Mouse (Mus musculus) limb, embryonic 14.5 days (tissue): ENCODE data around the gene Cul3. TPM values are rescaled to one million over a fixed set of nuclear protein-coding genes. Genes with fewer than 3 reads are reported as not detected.

Experiments
- ATAC-seq: fragments of 200-750 bp; cut with Nextera tagmentation; 2 replicates; pipeline ENCODE4 v1.8.0; 2017; ENCODE audit warnings: low read depth, moderate number of reproducible peaks, moderate TSS enrichment; ENCODE audit not compliant: low FRiP score
- DNase-seq: peaks from one replicate; pipeline ENCODE4 v3.0.0-alpha.2; 2015; ENCODE audit warnings: low spot score
- H3K27ac ChIP-seq: fragments of 300-500 bp; sonication (generic); replicated peaks from 2 replicates; pipeline ENCODE4 v1.5.1; 2014; ENCODE audit warnings: low read depth, mild to moderate bottlenecking, low read length, moderate library complexity, mixed read lengths
- H3K27me3 ChIP-seq: fragments of 300-500 bp; sonication (generic); 2 replicates; pipeline ENCODE4 v1.6.1; 2014; ENCODE audit warnings: low read length, mixed read lengths; ENCODE audit not compliant: control insufficient read depth, insufficient read depth
- H3K36me3 ChIP-seq: fragments of 300-500 bp; sonication (generic); 2 replicates; pipeline ENCODE4 v1.6.1; 2014; ENCODE audit warnings: mild to moderate bottlenecking, low read length, moderate library complexity, mixed read lengths; ENCODE audit not compliant: control insufficient read depth, insufficient read depth
- H3K4me1 ChIP-seq: fragments of 300-500 bp; sonication (generic); 2 replicates; pipeline ENCODE4 v1.6.1; 2014; ENCODE audit warnings: antibody characterized with exemption, low read length, mixed read lengths; ENCODE audit not compliant: control insufficient read depth, insufficient read depth
- H3K4me2 ChIP-seq: fragments of 300-500 bp; sonication (generic); replicated peaks from 2 replicates; pipeline ENCODE4 v1.6.1; 2014; ENCODE audit warnings: low read depth, mild to moderate bottlenecking, low read length, moderate library complexity; ENCODE audit not compliant: severe bottlenecking
- H3K4me3 ChIP-seq: fragments of 300-500 bp; sonication (generic); replicated peaks from 2 replicates; pipeline ENCODE4 v1.5.1; 2014; ENCODE audit warnings: low read length
- H3K9ac ChIP-seq: fragments of 300-500 bp; sonication (generic); 2 replicates; pipeline ENCODE4 v1.6.1; 2014; ENCODE audit warnings: mild to moderate bottlenecking, low read depth, low read length, moderate library complexity; ENCODE audit not compliant: severe bottlenecking
- H3K9me3 ChIP-seq: fragments of 300-500 bp; sonication (generic); 2 replicates; pipeline ENCODE4 v1.6.1; 2016; ENCODE audit warnings: low read length; ENCODE audit not compliant: control insufficient read depth
- POLR2A ChIP-seq: fragments of 200-500 bp; IDR thresholded peaks from 2 replicates; pipeline ENCODE4 v1.8.0; 2012; ENCODE audit warnings: inconsistent platforms, mild to moderate bottlenecking, moderate library complexity, borderline replicate concordance; ENCODE audit not compliant: insufficient read depth, insufficient read length; ENCODE audit errors: extremely low read depth
- WGBS: fragments of 180-500 bp; shearing (Covaris S2); extraction: QIAGEN DNeasy Blood & Tissue Kit; methylation state at CpG from one replicate; pipeline ENCODE4 v1.1.7; 2014; 5-methylcytosine and 5-hydroxymethylcytosine counted together
- polyA plus RNA-seq, 2 experiments: library from polyadenylated mRNA; depleted of rRNA in 1 of 2; stranded (reverse) in 1 of 2; unstranded in 1 of 2; fragments of >200 nt; fragmentation: Nextera tagmentation in 1 of 2; extraction: Ambion mirVana in 1 of 2; gene quantifications; 2 replicates each; pipeline versions ENCODE4 v1.2.1 to v1.2.3; 2012 to 2014

Cul3 gene
- polyA plus RNA-seq (2012; rRNA removed) (46.1 and 62.1 TPM in 2 replicates), polyA plus RNA-seq (2014; fragmentation: Nextera tagmentation; extraction: Ambion mirVana) (61.7 and 63.8 TPM in 2 replicates)

DNA sequence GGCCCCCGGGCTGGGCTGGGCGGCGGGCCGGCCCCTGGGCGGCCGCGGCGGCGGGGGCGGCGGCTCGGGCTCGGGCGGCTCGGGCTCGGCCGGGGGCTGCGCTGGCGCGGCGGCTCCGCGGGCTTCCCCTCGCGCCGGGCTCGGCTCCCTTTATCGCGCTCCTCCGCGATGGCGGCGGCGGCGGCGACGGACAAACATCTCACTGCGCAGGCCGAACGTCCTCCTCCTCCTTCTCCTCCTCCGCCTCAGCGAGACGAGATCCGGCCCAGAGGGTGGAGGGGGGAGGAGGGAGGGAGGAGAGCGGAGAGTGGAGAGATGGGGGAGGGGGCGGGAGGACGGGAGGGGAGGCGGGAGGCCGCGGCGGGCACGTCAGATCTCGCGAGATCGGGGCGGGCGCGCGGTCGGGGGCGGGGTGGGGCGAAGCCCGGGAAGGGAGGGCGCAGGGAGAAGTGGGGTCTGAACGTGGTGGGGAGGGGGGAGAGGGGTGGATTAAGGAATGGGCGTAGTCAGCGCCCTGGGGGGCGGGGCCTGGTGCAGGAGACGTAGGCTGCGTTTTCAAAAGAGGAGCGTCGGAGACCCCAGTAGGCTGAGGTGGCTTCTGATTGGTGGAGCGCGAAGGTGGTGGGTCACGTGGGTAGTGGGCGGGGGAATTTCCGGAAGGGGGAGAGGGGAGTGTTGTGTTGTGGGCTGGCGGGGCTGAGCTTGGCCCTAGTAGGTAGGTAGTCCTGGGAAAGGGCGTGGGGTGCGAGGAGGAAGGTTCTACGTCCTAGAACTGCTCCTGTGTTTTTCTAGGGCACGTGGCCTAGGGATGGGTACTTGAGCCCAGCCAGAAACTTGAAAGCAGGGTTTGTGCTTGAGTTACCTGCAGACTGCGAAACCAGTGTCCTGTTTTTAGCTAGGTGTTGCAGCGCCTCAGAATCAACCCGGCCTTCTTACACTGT is at the start of gene Cul3:
Gene Cul3 (minus strand): TSS at position 45 of the 941 bp plus-strand sequence.
- 2% methylated on average over 39 of the region's 85 CpGs for WGBS
- DNase-seq: peak; percentile 98
- peak; percentile 91; the same call in 1 of the 2 replicates for TF ChIP-seq POLR2A

DNA sequence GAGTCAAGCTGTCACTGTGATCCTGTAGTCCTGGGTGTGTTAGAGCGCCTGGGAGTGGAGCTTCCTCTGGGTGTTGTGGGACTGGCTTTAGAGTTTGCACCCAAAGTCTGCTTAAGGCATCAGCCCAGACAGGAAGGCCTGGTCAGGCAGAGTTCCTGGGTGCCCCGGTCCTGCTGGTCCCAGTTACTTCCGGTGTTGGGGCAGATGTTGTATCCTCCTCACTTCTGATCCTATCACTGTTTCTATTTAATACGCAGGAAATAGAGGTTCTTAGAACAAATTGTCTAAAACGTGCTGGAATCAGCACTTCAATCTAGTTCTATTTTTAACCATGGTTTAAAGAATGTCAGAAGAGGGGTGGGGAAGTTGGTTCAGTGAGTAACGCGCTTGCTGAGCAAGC is 49.2 kb upstream of the Cul3 start:
- Histone ChIP-seq H3K27me3 (no peaks in the 10 kb centered on the region), H3K9ac (no peak overlapping the region), H3K9me3 (no peaks in the 10 kb centered on the region), H3K36me3 (no peaks in the 10 kb centered on the region), H3K4me1 (no peaks in the 10 kb centered on the region), H3K4me2 (no peak overlapping the region), H3K27ac (no peak overlapping the region), H3K4me3 (no peak overlapping the region)
- 85% methylated on average over 7 of the region's 7 CpGs for WGBS
- DNase-seq: no peak
- no peak for ATAC-seq
- no peak for TF ChIP-seq POLR2A

More for the DNA sequence above, at the start of gene Cul3:
- no peaks in the 10 kb centered on the region for H3K36me3 ChIP-seq
- ATAC-seq: peak; percentile 99
- H3K27me3 ChIP-seq: no peaks in the 10 kb centered on the region
- peak within 1 kb of the TSS; percentile 97 for H3K4me3 ChIP-seq
- peak within 1 kb of the TSS; percentile 75 for H3K4me2 ChIP-seq
- peak within 1 kb of the TSS; percentile 98 for H3K9ac ChIP-seq
- peak within 1 kb of the TSS; percentile 98 for H3K27ac ChIP-seq
- no peaks in the 10 kb centered on the region for H3K9me3 ChIP-seq
- peaks cover 14% of the 10 kb centered on the region for H3K4me1 ChIP-seq

DNA sequence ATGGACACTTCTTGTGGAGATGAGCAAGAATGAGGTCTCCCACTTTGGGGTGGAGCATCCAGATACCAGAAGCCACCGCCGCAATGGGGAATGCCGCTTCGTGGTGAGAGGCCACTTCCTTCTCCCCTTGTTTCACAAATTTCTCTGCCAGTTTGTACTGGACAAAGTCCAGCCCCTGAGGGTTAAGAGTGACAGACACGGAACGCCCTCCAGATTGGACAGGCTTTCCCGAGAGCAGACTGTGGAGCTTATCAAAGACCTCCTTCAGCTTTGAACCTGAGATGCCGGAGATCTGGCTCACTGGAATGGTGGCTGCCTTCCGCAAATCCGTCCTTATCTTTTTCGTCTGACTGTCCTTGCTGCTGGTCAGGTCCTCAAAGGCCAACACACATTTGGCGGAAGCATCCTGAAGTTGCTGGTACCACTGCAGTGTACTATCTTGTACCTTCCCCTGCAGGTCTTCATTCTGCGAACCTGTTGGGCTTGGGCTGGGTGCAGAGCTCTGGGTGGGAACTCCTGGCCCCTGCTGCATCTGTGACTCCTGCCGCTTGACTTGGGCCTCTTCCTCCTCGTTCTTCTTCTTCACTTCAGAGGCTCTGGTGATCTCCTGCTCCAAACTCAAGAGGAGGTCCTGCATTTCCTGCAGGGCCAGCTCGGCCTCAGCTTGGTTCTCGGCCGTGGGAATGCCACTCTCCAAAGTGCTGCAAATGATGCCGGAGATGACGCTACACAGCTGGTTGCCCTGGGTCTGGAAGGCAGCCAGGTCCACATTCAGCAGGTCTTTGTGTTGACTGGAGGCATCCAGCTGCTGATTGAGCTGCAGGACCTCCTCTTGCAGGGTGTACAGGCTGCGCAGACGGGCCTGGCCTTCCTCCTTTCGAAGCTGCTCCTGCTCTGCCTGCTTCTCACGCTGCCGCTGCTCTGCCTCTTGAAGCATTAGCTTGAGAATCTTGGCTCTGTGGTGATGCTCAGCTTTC is 43.6 kb upstream of the Cul3 start:
- Histone ChIP-seq H3K27me3 (no peaks in the 10 kb centered on the region), H3K4me3 (no peak overlapping the region), H3K4me1 (no peaks in the 10 kb centered on the region), H3K4me2 (no peak overlapping the region), H3K36me3 (no peaks in the 10 kb centered on the region), H3K9me3 (no peaks in the 10 kb centered on the region), H3K9ac (no peak overlapping the region), H3K27ac (no peak overlapping the region)
- DNase-seq: peak; percentile 13
- no peak for TF ChIP-seq POLR2A
- ATAC-seq: no peak
- 72% methylated on average over 25 of the region's 25 CpGs for WGBS

DNA sequence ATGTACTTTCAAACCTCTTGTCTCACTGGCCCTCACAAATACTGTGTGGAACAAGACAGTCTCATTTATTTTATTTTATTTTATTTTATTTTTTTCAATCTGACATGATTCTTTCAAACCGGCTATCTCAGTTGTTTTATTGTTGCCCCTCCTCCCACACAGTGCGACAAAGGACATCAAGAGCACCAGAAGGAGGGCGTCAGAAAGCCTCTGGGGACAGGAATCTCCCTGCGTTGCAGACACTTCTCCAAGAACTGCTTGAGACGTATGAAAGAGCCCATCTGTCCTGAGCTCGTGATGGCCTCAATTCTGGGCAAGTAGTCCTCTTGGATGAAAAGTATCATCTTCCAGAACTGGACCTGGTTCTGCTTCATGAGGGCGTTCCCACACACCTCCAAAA is 42.6 kb upstream of the Cul3 start:
- ATAC-seq: no peak
- WGBS: 65% methylated on average over 7 of the region's 7 CpGs
- H3K36me3 ChIP-seq: no peaks in the 10 kb centered on the region
- H3K4me2 ChIP-seq: no peak overlapping the region
- no peaks in the 10 kb centered on the region for H3K4me1 ChIP-seq
- no peak for DNase-seq
- no peaks in the 10 kb centered on the region for H3K27me3 ChIP-seq
- TF ChIP-seq POLR2A: no peak
- H3K9me3 ChIP-seq: no peaks in the 10 kb centered on the region
- no peak overlapping the region for H3K9ac ChIP-seq
- H3K27ac ChIP-seq: no peak overlapping the region
- H3K4me3 ChIP-seq: no peak overlapping the region

DNA sequence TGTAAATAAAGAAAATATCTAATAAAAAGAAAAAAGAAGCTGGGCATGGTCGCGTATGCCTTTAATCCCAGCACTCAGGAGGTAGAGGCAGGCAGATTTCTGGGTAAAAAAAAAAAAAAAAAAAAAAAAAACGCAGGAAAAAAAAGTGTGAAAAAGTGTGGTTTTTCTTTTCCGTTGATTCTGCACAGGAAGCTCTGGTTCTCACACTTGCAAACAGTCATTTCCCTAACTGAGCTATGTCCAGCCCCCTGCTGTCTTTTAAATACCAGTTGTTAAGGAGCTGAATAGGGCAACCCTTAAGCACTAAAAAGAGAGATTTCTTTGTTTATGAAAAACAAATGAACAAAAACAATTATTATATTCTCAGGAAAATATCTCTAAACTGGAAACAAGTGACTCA is 41.0 kb upstream of the Cul3 start:
- Histone ChIP-seq H3K9ac (no peak overlapping the region), H3K4me3 (no peak overlapping the region), H3K27ac (no peak overlapping the region), H3K9me3 (no peaks in the 10 kb centered on the region), H3K27me3 (no peaks in the 10 kb centered on the region), H3K4me1 (no peaks in the 10 kb centered on the region), H3K4me2 (no peak overlapping the region), H3K36me3 (no peaks in the 10 kb centered on the region)
- no peak for TF ChIP-seq POLR2A
- WGBS: 14% methylated on average over 4 of the region's 4 CpGs
- ATAC-seq: no peak
- DNase-seq: no peak
